Comparison of ENCODE assay signal across 10 mouse cellular contexts in genomic region chr11:50062116-50062515, GRCm38 (mm10). TPM values are rescaled to one million over a fixed set of nuclear protein-coding genes. Genes with fewer than 3 reads are reported as not detected.
A peak's percentile ranks its signal among the peaks of the same experiment; 100 is the strongest.
DNase-seq lines count a peak whose midpoint lies in the region; ATAC-seq and TF ChIP-seq lines count a peak whose summit lies in the region.
"Had no signal": no experiment of that assay in that cellular context is flagged by ENCODE, and none has a peak within 500 bp of the region (broad histone marks: within the 10 kb centered on the region; RNA-seq: fewer than 3 reads in every experiment).

No protein-coding gene starts in this region.

- 35% methylated on average over 7 of the region's 7 CpGs for WGBS in heart, embryonic 10.5 days
- 35% methylated on average over 7 of the region's 7 CpGs for WGBS in heart, embryonic 11.5 days (ENCODE audit: insufficient replicate concordance)
- WGBS in lung, embryonic 14.5 days, result 32% methylated on average over 7 of the region's 7 CpGs
- 39% methylated on average over 7 of the region's 7 CpGs for WGBS in hindbrain, postnatal 0 days
- 58% methylated on average over 7 of the region's 7 CpGs for WGBS in intestine, postnatal 0 days

- peaks cover 5% of the 10 kb centered on the region for H3K4me1 ChIP-seq in heart, embryonic 10.5 days
- 0 out of 2 replicates have a peak, but pooled peaks cover 3% of the 10 kb centered on the region for H3K4me1 ChIP-seq in heart, embryonic 11.5 days (ENCODE audit: control insufficient read depth, insufficient read depth, low read length)
- no peaks in the 10 kb centered on the region for H3K4me1 ChIP-seq in lung, embryonic 14.5 days (ENCODE audit: insufficient read depth)
- H3K4me1 ChIP-seq in hindbrain, postnatal 0 days (ENCODE audit: insufficient read depth, low read length), result 0 out of 2 replicates have a peak, but pooled peaks cover 6% of the 10 kb centered on the region
- no peaks in the 10 kb centered on the region for H3K4me1 ChIP-seq in intestine, postnatal 0 days (replicated peaks; ENCODE audit: control insufficient read depth, insufficient read depth, low read length)

- no peak overlapping the region for H3K4me3 ChIP-seq in heart, embryonic 10.5 days
- no peak overlapping the region for H3K4me3 ChIP-seq in heart, embryonic 11.5 days (ENCODE audit: low read depth, low read length)
- no peak overlapping the region for H3K4me3 ChIP-seq in lung, embryonic 14.5 days (ENCODE audit: low read depth, low read length)
- H3K4me3 ChIP-seq in hindbrain, postnatal 0 days (ENCODE audit: low read length), result no peak overlapping the region
- no peak overlapping the region for H3K4me3 ChIP-seq in intestine, postnatal 0 days (ENCODE audit: low read depth, low read length)

- DNase-seq in heart, embryonic 10.5 days (ENCODE audit: low spot score), result no peak
- DNase-seq in lung, embryonic 14.5 days, result peak; percentile 13
- DNase-seq in lung, postnatal 14 days, result no peak
- peak; percentile 47 for DNase-seq in cerebellum, adult 8-10 months
- peak; percentile 47 for DNase-seq in hindbrain, postnatal 0 days (ENCODE audit: low spot score)
- DNase-seq: right cerebral cortex, postnatal 14 days had no signal

- no peak for TF ChIP-seq CTCF in lung, embryonic 14.5 days (IDR thresholded peaks at IDR 0.05; ENCODE audit: low read depth)
- no peak for TF ChIP-seq CTCF in hindbrain, postnatal 0 days (IDR thresholded peaks at IDR 0.05; ENCODE audit: low read depth)
- TF ChIP-seq CTCF in intestine, postnatal 0 days (IDR thresholded peaks at IDR 0.05; ENCODE audit: low read depth), result no peak

- H3K27ac ChIP-seq in heart, embryonic 10.5 days, result peak overlapping the region; percentile 60
- H3K27ac ChIP-seq in heart, embryonic 11.5 days (ENCODE audit: low read depth, low read length), result no peak overlapping the region
- H3K27ac ChIP-seq in lung, embryonic 14.5 days (ENCODE audit: low read depth), result no peak overlapping the region
- H3K27ac ChIP-seq in hindbrain, postnatal 0 days, result peak overlapping the region; percentile 2; the same call in 1 of the 2 replicates
- H3K27ac ChIP-seq in intestine, postnatal 0 days (ENCODE audit: low read depth, low read length), result no peak overlapping the region
- H3K27ac ChIP-seq: macrophage had no signal

- H3K4me2 ChIP-seq in heart, embryonic 11.5 days, result no peak overlapping the region
- H3K4me2 ChIP-seq in lung, embryonic 14.5 days, result no peak overlapping the region
- no peak overlapping the region for H3K4me2 ChIP-seq in hindbrain, postnatal 0 days (ENCODE audit: low read depth, low read length)
- H3K4me2 ChIP-seq in intestine, postnatal 0 days (replicated peaks; ENCODE audit: low read depth), result no peak overlapping the region

- ATAC-seq in heart, embryonic 11.5 days (replicated peaks; ENCODE audit: insufficient number of reproducible peaks, low FRiP score, low TSS enrichment), result no peak
- ATAC-seq in lung, embryonic 14.5 days (ENCODE audit: insufficient read depth), result no peak
- ATAC-seq in hindbrain, postnatal 0 days, result 0 out of 2 replicates have a peak, but pooled peaks have one; percentile 32
- ATAC-seq in intestine, postnatal 0 days, result no peak
- no peak for ATAC-seq in erythroblast, adult 5-6 weeks (replicated peaks; ENCODE audit: low FRiP score, poor library complexity, severe bottlenecking)

- no peaks in the 10 kb centered on the region for H3K27me3 ChIP-seq in heart, embryonic 10.5 days (ENCODE audit: insufficient read depth, poor library complexity, severe bottlenecking)
- H3K27me3 ChIP-seq in heart, embryonic 11.5 days (ENCODE audit: control insufficient read depth, insufficient read depth, low read length), result no peaks in the 10 kb centered on the region
- H3K27me3 ChIP-seq in lung, embryonic 14.5 days (ENCODE audit: insufficient read depth, low read length), result no peaks in the 10 kb centered on the region
- H3K27me3 ChIP-seq in hindbrain, postnatal 0 days (ENCODE audit: insufficient read depth, low read length), result no peaks in the 10 kb centered on the region
- no peaks in the 10 kb centered on the region for H3K27me3 ChIP-seq in intestine, postnatal 0 days (replicated peaks; ENCODE audit: control insufficient read depth, insufficient read depth, low read length)

- 0 out of 2 replicates have a peak, but pooled peaks cover 2% of the 10 kb centered on the region for H3K36me3 ChIP-seq in heart, embryonic 10.5 days
- no peaks in the 10 kb centered on the region for H3K36me3 ChIP-seq in heart, embryonic 11.5 days (ENCODE audit: control insufficient read depth, insufficient read depth, low read length)
- H3K36me3 ChIP-seq in lung, embryonic 14.5 days (ENCODE audit: insufficient read depth), result no peaks in the 10 kb centered on the region
- H3K36me3 ChIP-seq in hindbrain, postnatal 0 days (ENCODE audit: insufficient read depth, low read length), result no peaks in the 10 kb centered on the region; the same call in 1 of the 2 replicates
- H3K36me3 ChIP-seq in intestine, postnatal 0 days (ENCODE audit: control insufficient read depth, insufficient read depth), result no peaks in the 10 kb centered on the region

- no peak overlapping the region for H3K9ac ChIP-seq in heart, embryonic 11.5 days (ENCODE audit: low read depth, low read length)
- no peak overlapping the region for H3K9ac ChIP-seq in lung, embryonic 14.5 days
- H3K9ac ChIP-seq in hindbrain, postnatal 0 days (replicated peaks; ENCODE audit: low read length), result no peak overlapping the region
- no peak overlapping the region for H3K9ac ChIP-seq in intestine, postnatal 0 days (ENCODE audit: low read depth, low read length)

- no peaks in the 10 kb centered on the region for H3K9me3 ChIP-seq in heart, embryonic 10.5 days
- H3K9me3 ChIP-seq in heart, embryonic 11.5 days (replicated peaks; ENCODE audit: control insufficient read depth, low read length), result no peaks in the 10 kb centered on the region
- H3K9me3 ChIP-seq in lung, embryonic 14.5 days (ENCODE audit: low read depth, low read length), result no peaks in the 10 kb centered on the region
- no peaks in the 10 kb centered on the region for H3K9me3 ChIP-seq in hindbrain, postnatal 0 days (ENCODE audit: low read length)
- no peaks in the 10 kb centered on the region for H3K9me3 ChIP-seq in intestine, postnatal 0 days (ENCODE audit: control insufficient read depth)

RNA-seq across cellular contexts. Expression of gene Rnf130, which starts 37.0 kb away (rescaled TPM):
- polyA plus RNA-seq in heart, embryonic 10.5 days (2016; fragmentation: Nextera tagmentation; extraction: Ambion mirVana), result 27.1 and 31.6 TPM in 2 replicates
- 30.3 and 35.2 TPM in 2 replicates for polyA plus RNA-seq in heart, embryonic 11.5 days (2014; fragmentation: Nextera tagmentation; extraction: Ambion mirVana)
- 60.7 and 65.3 TPM in 2 replicates for polyA plus RNA-seq in lung, embryonic 14.5 days (2014; fragmentation: Nextera tagmentation; extraction: Ambion mirVana)
- 71.6 and 73.2 TPM in 2 replicates for total RNA-seq in hindbrain, postnatal 0 days (2014; rRNA removed)
- 60.6 and 64.7 TPM in 2 replicates for polyA plus RNA-seq in hindbrain, postnatal 0 days (2015; fragmentation: Nextera tagmentation; extraction: Ambion mirVana)
- 46.5 and 52.2 TPM in 2 replicates for polyA plus RNA-seq in intestine, postnatal 0 days (2015; fragmentation: Nextera tagmentation; extraction: Ambion mirVana)
- total RNA-seq in erythroblast, adult 5-6 weeks (2015; ENCODE audit: low replicate concordance), result 78.8 and 84.9 TPM in 2 replicates
- 45.4 and 63.6 TPM in 2 replicates for total RNA-seq in erythroblast, adult 5-6 weeks (2017; ENCODE audit: low replicate concordance)

Comparison
In these comparisons a context has a peak if more than half of its experiments do, and no peak if none do; other contexts are left out.
1. DNase-seq: peak in lung, embryonic 14.5 days (single experiment), cerebellum, adult 8-10 months (single experiment) and hindbrain, postnatal 0 days (single experiment); none in heart, embryonic 10.5 days (single experiment) and lung, postnatal 14 days (single experiment).
2. H3K27ac ChIP-seq: peak in heart, embryonic 10.5 days (single experiment) and hindbrain, postnatal 0 days (single experiment); none in heart, embryonic 11.5 days (single experiment), lung, embryonic 14.5 days (single experiment) and intestine, postnatal 0 days (single experiment).